Mouse (Mus musculus) left cerebral cortex, postnatal 10 days (tissue): Measurements from ENCODE around the gene Trpc4. TPM values are rescaled to one million over a fixed set of nuclear protein-coding genes. Genes with fewer than 3 reads are reported as not detected.

Experiments used
- DNase-seq, 2 experiments: peaks; one replicate each; pipeline ENCODE4 v3.0.0; 2021 to 2022; ENCODE audit warnings: low spot score in 2 of 2, mixed read lengths in 1 of 2; ENCODE audit errors: extremely low spot score in 1 of 2
- intact Hi-C: fragments of 180-260 bp; cut with DNase I; formaldehyde crosslinking; loops from one replicate; pipeline ENCODE4 v1.15.1; 2025
- total RNA-seq, 2 experiments: library from RNA; stranded (reverse); gene quantifications; 2 replicates each; pipeline ENCODE4 v1.2.3; 2021

The Trpc4 gene
- total RNA-seq, 2 experiments from 2014 or later, result 37.6 to 42.1 TPM

DNA sequence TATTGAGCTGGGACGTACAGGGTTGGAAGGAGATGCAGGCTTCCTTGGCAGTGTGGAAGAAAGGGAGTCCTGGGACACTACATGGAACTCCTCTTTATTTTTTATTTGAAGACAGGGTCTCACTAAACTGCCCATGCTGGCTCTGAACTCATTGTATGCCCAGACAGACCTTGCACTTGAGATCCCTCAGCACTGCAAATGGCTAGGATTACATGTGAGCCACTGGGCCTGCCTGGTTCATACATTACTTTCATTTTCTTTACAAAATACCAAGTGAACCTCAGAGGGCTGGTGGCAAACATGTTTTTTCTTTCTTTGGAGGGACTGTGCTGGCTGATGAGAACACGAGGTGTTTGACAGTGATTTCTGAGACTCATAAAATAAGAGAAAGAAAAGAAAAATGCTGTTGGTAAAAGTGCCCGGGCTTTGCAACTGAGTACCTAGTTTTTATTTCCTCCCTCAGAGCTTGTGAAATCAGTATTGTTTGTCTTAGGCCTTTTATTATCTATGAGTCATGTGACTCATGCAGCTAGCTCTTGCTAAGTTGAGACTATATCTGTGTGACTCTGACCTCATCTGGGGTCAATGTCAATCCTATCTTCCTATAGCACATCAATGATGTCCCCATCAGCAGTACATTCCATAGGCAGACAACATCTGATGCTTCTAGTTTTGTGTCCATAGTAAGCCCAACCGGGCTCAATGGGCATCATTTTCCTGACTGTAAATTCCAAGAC lies 89.1 kb downstream of the Trpc4 start:
- DNase-seq, result no peak
- intact Hi-C loops, result no loop called here

DNA sequence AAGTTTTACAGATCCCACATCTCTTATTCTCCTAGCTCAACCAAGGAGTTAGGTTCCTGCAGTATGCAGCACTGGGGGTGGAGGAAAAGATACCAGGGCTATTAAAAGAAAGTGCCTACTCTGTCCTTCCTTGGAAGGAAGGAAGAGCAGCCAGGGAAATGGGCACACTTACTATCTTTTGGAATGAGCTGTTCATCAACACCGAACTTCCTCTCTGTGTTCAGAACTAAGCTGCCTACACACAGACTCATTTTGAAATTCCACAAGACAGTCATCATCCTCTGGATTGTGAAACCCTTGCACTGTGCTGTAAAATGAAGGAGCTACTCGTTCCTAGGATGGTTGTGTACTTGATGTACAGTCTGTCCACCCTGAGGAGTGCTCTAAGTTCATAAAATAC lies 90.6 kb downstream of the Trpc4 start:
- DNase-seq, result no peak

DNA sequence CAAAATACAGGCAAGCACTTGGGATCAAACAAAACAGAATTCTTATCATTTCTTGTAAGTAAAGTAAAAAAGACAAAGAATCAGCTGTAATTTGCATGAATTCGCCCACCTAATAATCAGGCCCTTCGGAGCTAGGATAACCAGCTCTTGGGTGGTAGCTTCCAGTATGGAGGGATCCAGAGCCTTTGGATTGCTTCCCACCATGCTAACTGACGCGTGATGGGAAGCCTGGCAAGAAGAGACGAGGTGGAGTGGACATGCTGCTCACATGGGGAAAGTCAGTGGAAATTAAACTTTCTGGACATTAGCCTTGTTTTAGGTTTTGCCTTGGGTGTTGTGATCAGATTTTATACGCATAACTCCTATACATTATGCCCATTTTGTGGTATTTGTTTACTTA lies 93.5 kb downstream of the Trpc4 start:
- DNase-seq, result no peak
- intact Hi-C loops, result no loop called here

More for the DNA sequence above, 90.6 kb downstream of the Trpc4 start:
- intact Hi-C loops, result no loop called here

DNA sequence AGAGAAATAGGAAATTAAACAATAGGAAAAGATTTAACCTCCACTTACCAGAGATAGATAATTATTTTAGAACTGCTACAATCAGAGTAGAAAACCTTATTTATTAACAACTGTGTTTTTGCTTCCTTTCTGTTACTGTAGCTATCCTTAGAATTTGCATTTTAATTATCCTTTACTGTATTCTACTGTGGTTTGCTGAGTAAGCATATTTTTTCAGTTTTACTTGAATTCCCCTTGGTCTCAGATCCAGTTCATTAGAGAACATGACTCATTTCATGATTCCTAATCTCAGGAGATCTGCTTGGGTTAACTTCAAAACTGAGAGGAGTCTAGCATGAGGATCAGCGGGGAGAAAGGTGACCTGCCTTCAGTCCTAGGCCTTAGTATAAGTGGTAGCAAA lies 111.1 kb downstream of the Trpc4 start:
- intact Hi-C loops, result no loop called here
- DNase-seq, result no peak

DNA sequence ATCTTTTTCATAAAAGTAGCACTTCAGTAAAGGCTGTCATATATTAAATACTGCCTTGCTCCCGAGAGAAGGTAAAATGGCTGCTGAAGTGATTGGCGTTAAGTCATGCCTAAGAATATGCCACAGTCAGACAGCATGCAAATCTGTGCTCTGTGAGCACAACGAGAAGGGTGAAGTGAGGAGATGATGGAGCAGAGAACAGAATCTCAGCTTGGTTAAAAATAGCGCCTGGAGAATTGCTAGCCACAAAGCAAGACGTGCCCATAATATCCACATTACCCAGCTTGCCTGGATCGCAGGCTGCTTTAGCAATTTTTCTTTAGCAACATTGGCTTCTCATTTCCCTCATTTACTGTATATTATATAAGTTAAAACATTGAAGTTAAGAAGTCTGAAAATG lies 113.3 kb downstream of the Trpc4 start:
- intact Hi-C loops, result no loop called here
- peak in 1 of 2 experiments; percentile 63 for DNase-seq

DNA sequence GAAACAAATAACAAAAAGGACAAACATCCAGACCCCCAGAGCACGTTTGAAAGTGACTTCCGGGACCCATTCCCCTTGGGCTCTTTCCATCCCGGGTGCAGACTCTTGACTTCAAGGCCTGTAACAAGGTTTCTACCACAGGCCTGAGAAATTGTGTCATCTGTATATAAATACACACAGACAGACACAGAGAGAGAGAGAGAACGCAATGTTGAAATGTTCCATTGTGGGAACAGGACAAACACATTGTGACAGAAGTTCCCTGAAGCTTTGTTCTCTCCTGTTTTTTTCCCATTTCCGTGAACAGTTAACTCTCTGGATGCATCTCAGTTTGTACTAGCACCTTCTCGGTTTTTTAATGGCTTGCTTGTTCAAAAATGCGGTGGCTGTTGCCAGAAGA lies 118.8 kb downstream of the Trpc4 start:
- intact Hi-C loops, result no loop called here
- DNase-seq, result no peak

DNA sequence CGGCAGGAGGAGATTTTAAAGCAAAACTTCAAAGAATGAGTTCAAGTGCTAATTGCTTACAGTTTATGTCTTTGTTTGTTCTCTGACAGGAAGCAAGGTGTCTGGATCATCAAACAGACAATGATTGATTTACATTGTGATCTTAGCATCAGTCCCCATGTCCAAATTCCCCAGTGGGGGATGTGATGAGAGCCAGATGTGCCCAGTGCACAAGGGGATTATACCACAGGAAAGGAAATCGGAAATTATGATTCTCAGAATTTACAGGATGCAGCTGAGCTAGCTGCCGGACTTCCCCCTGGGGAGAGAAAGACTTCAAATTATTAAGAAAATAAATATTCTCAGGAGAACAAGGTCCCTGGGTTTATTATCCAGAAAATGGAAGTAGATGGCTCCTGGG lies 133.9 kb downstream of the Trpc4 start:
- intact Hi-C loops, result no loop called here
- DNase-seq, result peak in 1 of 2 experiments; percentile 54

DNA sequence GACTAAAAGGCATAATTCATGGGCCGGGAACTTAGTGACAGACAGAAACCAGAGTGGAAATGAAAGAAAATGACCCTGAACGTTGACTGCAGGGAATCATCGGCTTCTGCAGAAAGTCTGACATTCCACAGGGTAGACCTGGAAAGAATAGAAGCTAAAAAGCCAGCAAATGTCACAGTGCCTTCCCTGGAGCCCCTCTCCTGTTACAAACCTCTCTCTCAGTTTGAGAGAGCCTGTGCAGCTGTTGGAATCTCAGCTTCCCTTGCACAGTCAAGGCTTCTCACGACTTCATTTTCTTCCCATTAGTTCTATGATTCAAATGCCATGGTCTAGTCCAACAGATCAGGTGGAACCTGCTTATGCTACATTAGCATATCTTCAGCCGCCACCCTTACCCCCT lies 154.8 kb downstream of the Trpc4 start:
- intact Hi-C loops, result loop anchor here (5.0 to 10.0 kb wide), 3 partner anchors 153 to 786 kb away; partner anchors contain the start of gene Trpc4
- DNase-seq, result no peak

DNA sequence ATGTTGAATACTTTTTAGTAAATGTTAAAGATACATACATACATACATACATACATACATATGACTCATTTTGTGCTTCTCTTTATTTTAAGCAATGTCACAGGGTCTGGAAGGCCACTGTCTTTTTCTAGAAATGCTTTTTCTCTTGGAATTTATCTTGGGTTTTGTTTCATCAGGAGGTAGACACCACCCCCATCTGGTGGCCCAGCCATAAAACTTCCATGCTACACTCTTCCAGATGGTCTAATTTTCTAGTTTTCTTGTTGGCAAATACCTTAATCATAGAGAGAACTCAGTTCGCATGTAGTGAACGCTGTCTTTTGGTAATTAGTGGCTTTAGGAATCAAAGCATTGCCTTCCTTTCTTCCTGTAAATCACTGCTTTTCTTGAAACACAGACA lies 158.2 kb downstream of the Trpc4 start:
- peak in 1 of 2 experiments; percentile 27 for DNase-seq
- intact Hi-C loops, result loop anchor here (5.0 to 10.0 kb wide), 3 partner anchors 157 to 789 kb away; partner anchors contain the start of gene Trpc4

DNA sequence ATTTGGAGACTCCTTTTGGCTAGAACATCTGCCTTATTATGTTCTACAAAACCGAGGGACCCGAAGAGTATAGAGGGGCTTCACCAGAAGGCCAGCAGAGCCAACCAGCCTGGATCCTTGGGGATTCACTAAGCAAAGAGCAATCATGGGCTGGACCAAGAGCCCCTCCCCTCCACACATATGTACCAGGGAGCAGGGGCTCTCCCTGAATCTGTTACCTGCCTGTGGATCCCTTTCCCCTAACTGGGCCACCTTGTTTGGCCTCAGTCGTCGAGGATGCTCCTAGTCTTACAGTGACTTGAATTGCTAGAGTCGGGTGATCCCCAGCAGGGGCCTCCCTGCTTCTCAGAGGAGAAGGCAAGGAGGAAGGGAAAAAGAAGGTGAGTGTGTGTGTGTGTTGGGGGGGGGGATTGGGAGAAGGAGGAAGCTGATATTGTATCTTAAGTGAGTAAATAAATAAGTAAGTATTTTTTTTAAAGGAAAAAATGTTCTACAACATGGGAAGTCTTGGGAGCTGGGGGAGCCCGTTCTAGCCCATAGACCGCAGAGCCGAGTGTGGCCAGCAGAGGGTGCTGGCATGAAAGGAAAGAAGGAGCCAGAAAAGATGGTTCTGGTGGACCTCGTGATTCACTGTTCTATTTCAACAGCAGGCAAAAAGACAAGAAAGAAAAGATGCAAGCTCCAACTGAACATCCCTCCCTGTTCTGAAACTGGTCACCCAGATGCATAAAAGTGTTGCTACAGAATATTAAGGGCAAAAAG lies 197.2 kb downstream of the Trpc4 start:
- DNase-seq, result peak; percentile 47 to 76
- intact Hi-C loops, result loop anchor here (2.0 to 10.0 kb wide), 2 partner anchors 322 to 618 kb away; no protein-coding TSS in a partner anchor

DNA sequence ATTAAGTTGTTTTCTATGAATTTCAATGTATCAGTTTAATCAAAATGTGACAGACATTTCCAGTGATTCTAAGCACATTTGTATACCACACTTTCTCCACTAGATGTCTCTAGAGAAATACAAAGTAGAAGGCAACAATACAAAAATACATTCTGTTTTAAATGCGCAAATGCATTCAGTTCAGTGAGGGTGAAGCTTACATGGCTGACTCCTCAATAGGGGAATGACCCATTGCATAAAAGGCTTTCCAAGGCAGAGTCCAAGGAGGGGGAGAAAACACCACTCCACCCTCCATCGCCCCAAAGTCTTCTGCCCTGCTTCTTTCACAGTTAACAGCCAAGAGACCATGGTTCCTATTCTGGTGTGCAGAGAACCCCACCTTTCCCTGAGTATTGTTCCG lies 201.7 kb downstream of the Trpc4 start:
- intact Hi-C loops, result loop anchor here (10.0 kb wide), 1 partner anchor 623 kb away; no protein-coding TSS in a partner anchor
- no peak for DNase-seq

DNA sequence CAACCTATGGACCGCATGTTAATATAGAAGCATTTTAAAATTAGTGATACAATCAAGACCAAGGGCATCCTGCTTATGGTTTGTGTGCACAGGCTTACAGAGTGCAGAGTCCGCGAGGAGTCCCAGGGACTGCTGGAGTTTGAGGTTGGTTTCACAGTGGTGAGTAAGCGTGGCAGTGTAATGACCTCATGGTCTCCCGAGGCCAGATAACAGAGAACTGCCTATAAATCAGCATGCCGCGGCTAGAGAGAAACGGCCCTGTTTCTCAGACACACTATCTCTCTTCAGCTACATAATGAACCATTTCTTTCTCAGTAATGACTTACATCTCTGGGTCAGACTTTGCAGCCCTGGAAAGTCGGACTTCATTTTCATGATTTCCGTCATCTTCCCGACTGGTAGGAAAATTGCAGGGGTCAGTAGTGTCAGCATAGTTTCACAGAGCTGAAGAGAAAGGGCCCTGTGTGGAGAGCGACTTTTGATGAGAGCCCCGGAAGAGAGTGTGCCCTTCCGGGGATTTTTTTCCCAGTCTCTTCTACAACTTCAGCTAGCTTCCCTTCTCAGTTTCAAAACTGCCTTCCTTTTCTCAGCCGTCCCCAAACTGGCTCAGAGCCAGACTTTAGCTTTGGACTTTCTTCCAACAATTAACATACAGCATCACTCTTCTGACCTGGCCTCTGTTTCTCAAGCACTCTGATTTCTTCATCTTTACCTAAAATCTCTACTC lies 202.8 kb downstream of the Trpc4 start:
- intact Hi-C loops, result loop anchor here (10.0 kb wide), 1 partner anchor 624 kb away; no protein-coding TSS in a partner anchor
- no peak for DNase-seq

DNA sequence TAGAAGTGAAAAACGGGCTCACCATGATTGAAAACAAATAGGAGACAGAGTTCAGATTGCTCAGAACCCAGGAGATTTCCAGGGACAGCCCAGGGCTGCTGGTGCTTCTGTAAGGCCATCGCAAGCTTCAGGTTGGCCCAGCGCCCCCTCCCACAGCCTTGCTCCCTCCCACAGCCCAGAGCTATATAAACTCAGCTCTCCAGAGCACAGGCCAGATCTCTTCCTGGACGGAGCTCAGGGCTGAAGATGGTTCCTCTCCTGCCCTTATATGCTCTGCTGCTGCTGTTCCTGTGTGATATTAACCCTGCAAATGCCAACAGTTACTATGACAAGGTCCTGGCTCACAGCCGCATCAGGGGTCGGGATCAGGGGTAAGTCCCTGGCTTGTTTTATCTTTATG lies 205.1 kb downstream of the Trpc4 start, which contains the start of gene Postn:
Gene Postn (plus strand): TSS at position 213 of the 400 bp plus-strand sequence.
- peak in 1 of 2 experiments; percentile 26 for DNase-seq
- intact Hi-C loops, result no loop called here

DNA sequence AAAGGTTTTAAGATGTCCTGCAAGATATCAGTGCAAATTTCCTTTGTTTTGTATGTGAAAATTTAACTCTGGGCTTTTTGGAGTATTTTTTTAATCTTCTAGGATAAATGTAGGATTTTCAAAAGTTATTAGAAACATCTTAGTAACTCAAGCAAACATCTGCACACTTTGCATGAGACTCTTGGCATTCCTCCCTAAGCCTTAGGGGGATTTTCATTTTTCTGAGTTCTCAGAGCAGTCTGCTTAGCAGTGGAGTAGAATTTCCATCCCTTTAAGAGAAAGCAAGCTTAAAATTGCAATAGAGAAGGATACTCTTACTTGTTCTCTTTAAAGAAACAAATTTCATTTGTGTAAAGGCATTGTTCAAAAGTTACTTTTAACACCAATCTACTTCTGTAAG lies 205.8 kb downstream of the Trpc4 start:
- no peak for DNase-seq
- intact Hi-C loops, result no loop called here

Other genes with a start within 250 kb of the Trpc4 start
- 10 to 100 TPM; 10.8 to 10.9 TPM for gene Postn, start 205.1 kb downstream of the Trpc4 start, total RNA-seq